Mouse (Mus musculus): ENCODE results near the gene Creld1.

The Creld1 gene

DNA sequence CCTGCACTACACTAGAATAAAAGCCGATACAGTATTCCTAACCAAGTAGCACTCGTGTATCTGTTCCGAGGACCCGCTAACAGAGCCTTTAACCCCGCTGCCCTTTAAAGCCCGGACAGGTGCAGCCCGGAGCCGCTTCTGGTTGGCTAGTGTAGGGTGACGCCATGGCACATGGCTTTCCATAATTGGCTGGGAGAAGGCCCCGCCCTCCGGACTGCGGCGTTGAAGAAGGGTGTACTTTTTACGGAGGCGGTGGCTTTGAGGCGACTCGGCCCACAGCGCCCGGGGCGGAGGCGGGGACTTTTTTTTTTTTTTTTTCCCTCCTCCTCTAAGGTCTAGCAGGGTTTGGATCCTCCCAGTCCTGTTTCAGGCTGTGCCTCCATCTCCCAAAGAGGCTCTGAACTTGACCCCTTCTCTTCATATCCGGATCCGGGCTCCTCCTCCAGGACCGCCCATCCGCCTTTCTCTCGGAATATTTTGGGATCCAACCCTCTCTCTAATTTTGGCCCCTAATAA lies at the start of gene Creld1:
TSS of gene Creld1 (plus strand) at position 198 of the 516 bp plus-strand sequence.
- in situ Hi-C loops (cut with MboI, MseI): no loop called here

DNA sequence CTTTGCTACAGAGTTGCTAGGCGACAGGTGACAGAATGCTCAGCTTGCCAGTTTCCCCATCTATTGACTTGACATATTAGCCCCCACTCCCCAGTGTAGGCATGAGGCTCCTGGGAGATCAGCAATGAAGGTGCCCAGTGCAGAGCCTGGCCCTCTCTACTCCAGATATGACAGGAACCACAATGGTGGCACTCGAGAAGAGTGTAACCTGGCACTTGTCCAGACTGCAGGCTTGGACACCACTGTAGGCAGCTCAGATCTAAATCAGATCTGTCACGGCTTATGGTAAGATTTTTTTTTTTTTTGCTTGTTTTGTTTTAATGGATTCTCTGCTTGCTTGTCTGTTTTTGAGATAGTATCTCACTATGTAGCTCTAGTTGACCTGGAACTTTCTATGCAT lies 49.4 kb upstream of the Creld1 start:
- in situ Hi-C loops (cut with MboI, MseI): no loop called here

DNA sequence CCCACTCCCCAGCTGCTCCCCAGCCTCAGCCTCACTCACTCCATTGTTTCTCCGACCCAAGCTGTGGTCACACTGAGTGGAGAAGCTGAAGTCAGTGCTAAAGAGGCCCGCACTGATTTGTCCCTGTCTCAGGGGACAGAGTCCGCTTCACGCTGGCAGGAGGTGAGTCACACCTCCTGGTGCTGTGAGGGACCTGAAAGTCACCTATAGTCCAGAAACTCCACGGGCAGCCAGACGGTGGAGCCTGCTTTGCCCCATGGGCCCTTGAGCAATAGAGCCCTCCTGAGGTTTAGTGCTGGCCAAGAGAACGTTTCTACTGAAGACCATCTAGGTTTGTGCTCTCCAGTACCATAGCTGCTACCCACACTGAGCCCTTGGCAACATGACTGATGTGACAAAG lies 48.4 kb upstream of the Creld1 start:
- in situ Hi-C loops (cut with MboI, MseI): no loop called here

DNA sequence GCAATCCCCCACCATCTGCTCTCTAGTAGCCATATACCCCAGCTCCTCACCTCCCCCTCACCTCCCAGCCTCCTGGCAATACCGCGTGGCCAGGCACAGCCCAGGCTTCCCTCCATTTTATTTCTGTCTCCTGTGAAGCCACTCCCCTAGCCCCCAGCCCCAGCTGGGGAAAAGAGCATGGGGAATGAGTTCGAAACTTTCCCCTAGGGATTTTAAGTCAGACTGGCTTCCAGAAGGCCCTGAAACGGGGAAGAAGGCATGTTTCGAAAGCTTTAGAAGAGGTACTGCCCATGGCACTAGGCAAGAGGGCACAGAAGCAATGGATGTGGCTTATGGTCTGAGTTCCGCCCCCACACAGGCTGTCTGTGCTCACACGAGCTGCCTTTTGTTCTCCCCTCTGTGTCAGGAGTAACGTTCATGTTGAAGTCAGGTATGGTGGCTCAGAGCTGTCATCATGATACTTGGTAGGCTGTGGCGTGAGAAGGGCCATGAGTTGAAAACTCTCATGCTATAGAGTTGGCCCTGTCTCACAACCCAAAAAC lies 47.4 kb upstream of the Creld1 start, which contains the start of gene Cidec:
TSS of gene Cidec (minus strand) at position 97 of the 542 bp plus-strand sequence.
- in situ Hi-C loops (cut with MboI, MseI): no loop called here

DNA sequence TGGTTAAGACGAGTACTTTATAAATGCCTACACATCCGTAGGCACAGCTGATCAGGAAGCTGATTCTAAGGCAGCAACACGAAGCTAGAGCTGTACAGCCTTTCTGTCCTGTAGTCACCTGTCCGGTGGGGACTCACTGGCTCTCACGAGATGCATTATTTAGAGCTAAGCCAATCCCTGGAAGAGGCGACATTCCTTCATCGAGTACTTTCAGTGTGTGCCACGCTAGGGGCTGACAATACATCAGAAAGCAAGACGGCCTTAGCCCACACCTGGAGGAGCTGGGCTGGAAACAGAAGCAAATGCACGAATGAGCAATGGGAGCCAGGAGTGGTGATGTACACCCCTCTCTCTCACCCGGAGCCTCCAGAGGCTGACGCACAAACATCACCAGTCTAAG lies 46.0 kb upstream of the Creld1 start:
- in situ Hi-C loops (cut with MboI, MseI): no loop called here

DNA sequence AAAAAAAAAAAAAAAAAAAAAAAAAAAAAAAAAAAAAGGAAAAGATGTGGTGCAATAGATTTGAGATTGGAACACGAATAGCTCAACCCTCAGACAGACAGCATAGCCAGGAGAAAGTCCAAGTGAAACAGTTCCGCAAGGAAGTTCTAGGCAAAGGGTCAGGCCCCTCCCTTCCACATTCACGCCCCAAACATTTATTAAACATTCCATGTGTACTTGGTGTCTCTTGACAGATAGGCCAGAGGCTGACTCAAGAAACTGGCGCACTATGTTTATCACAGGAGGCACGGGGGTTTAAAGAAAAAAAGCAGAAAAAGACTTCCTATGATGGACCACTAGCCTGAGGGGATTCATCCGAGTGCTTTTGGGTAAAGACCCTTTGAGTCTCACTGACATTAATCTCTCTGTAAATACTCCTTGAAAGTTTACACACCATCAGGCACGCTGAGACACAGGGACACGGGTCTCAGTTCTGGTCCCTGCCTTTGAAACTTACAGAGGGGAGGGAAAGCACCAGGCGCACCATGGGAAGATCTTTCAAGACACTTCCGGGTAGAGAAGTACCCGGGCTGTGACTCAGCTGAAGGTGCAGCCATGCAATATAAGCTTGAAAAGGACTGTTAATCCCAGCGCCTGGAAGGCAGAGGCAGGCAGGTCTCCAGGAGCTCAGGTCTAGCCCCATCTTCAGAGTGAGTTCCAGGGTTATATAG lies 44.2 kb upstream of the Creld1 start:
- in situ Hi-C loops (cut with MboI, MseI): no loop called here

DNA sequence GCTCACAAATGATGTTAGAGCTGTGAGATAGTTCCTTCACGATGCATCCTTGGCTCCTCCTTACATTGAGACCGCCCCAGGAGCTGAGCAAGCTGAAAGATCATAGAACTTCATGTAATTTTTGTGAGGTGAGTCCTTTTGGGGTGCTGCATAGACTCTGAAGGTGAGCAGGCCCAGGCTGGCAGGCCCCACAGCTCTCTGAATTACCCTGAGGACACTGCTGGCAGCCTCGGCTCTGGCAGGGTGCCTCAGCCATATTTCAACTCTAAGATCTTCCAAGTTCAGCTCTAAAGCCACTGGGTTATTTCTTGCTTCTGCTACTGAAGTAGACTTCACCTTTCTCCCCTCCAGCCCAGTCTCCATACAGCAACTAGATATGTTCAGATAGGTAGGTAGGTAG lies 42.4 kb upstream of the Creld1 start:
- in situ Hi-C loops (cut with MboI, MseI): loop anchor here in 1 of 2 experiments (5.0 kb wide), 2 partner anchors 87 to 632 kb away; no protein-coding TSS in a partner anchor

DNA sequence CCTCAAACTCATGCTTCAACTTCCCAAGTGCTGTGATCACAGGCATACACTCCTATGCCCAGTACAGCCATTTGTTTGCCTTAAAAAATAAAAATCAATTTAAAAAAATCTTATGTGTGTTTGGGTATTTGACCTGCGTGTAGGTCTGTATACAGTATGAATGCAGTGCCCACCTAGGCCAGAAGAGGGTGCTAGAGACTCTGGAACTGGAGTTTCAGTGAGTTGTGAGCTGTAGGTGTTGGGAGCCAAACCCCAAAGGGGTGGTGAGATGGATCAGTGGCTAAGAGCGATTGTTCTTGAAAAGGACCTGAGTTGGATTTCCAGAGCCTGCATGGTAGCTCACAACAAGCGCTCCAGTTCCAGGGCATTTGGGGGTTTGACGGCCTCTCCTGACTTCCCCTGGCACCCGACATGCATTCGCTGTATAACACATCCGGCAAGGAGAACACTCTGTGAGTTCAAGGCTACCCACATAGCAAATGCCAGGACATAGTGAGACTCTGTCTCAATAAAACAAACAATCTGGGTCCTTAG lies 41.9 kb upstream of the Creld1 start:
- in situ Hi-C loops (cut with MboI, MseI): loop anchor here in 1 of 2 experiments (5.0 kb wide), 2 partner anchors 86 to 631 kb away; no protein-coding TSS in a partner anchor

DNA sequence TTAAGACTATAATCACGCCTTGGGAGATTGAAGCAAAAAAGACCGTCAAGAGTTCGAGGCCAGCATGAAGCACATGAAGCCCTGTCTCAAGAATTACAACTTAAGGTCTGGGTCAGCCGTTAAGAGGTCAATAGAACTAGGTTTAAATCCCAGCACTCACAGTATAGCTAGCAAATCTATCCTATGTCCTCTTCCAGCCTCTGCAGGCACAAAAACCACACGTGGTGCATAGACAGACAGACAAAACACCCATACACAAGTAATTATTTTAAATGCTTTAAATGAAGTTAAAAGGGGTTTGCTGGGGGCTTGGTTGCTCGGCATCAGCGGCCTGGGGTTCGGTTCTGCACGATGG lies 41.0 kb upstream of the Creld1 start:
- in situ Hi-C loops (cut with MboI, MseI): loop anchor here in 1 of 2 experiments (5.0 kb wide), 2 partner anchors 85 to 630 kb away; no protein-coding TSS in a partner anchor

DNA sequence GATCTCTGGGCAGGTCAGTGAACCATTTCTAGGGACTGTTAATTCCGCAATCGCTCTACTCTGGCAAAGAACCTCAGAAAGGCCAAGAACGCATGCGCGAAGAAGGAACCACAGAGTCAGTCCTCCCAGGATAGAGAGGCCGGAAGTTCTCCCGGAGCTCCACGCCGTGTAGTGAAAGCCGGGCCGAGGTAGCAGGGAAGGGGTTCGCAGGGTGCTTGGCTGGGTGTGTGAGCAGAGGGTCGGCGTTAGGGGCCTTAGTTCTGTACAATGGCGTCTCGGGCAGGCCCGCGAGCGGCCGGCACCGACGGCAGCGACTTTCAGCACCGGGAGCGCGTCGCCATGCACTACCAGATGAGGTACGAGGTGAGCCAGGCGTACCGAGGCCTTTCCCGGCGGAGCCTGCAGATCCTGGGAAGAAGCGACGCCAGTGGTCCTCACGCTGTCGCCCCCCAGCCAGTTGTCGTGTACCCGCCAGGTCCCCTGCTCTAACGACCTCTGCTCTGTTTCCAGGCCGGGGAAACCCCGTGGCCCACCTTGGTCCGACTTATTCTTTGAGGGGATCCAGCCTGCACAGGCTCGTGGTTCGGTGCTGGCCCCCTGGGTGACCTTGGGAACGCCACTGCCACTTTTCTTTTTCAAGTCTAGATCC lies 40.5 kb upstream of the Creld1 start, which contains the start of gene Jagn1:
TSS of gene Jagn1 (plus strand) at position 128 of the 649 bp plus-strand sequence.
- in situ Hi-C loops (cut with MboI, MseI): loop anchor here in 1 of 2 experiments (5.0 kb wide), 2 partner anchors 85 to 630 kb away; no protein-coding TSS in a partner anchor

DNA sequence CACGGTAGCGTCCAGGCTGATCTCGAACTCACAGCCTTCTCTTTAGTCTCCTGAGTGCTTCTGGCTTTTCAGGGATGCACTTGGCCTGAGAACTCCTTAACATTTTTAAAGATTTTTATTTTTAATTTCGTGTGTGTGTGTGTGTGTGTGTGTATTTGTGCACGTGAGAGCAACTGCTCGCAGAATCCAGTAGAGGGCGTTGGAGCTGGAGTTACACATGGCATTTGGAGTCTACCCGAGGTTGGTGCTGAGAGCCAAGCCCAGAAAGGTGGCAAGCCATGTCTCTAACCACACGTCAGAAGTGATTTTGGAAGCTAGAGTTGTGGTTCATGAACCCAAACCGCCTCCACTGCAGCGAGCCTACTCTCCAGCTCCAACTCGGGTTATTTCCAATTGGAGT lies 40.0 kb upstream of the Creld1 start:
- in situ Hi-C loops (cut with MboI, MseI): loop anchor here in 1 of 2 experiments (5.0 kb wide), 2 partner anchors 84 to 629 kb away; no protein-coding TSS in a partner anchor

DNA sequence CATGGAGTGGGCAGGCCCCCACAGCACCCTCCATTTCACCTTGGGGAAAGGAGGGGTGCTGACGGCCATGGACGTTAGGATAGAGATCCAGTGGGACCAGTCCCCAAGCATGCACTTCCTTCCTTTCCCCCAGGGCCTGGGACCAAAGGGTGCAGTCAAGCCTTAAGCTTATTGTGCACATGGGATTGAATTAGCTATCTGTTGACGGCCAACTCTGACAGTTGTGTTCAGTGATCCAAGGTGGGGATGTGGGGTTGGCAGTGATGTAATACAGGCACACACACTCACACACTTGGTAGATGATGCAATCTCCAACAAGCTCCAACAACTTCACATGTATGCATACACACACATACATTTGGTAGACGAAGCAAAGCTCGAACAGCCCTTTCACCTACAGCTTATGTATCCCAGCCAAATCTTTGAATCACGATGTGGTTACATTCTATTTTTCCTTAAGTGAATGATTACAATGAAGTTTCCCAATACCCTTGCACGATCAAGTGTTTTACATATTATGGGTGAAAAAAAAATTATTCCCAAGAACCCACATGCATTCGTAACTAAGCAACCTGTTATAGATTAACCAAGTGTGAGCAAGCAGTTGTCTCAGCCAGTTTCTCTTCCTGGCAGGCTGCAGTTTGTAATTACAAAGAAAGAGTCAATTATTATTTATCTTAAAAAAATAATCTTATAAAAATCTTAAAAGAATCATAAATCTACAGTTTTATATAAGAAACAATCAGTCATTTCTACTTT lies 38.7 kb upstream of the Creld1 start:
- in situ Hi-C loops (cut with MboI, MseI): loop anchor here in 1 of 2 experiments (5.0 kb wide), 2 partner anchors 83 to 628 kb away; no protein-coding TSS in a partner anchor

DNA sequence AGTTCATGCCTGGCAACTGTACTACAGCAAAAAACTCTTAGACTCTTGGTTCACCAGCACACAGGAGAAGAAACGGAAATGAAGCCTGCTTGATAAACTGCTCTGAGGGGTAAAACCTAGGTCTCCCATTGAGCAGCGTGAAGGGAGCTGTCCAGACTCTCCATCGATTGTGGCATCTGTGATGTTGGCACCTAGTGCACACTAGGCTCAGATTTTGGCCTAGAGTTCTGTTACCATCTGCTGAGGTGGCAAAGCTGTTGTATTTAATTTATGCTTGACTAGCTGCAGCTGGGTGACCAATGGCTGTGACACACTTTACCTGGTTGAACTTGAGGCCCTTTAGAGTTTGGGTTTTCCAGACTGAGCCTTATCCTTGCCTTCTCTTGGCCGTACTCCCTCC lies 35.5 kb upstream of the Creld1 start:
- in situ Hi-C loops (cut with MboI, MseI): no loop called here

DNA sequence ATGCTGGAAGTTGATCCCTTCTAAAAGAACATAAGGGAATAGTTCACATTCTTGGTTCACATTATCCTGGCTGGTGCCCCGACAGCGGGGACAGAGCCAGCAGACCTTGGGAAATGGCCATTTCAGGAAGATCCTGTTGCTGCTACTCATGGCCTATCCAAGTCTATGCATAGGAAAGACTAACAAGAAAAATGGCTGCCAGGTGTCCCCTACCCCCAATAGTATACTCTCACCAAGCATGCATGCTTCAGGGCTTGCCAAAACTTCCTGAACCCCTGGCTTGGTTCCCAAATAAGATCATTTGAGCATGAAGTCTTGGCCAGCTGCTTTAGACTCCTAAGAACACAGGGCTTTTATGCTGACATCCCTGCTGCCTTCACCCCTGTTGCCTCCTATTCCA lies 31.3 kb upstream of the Creld1 start:
- in situ Hi-C loops (cut with MboI, MseI): no loop called here

DNA sequence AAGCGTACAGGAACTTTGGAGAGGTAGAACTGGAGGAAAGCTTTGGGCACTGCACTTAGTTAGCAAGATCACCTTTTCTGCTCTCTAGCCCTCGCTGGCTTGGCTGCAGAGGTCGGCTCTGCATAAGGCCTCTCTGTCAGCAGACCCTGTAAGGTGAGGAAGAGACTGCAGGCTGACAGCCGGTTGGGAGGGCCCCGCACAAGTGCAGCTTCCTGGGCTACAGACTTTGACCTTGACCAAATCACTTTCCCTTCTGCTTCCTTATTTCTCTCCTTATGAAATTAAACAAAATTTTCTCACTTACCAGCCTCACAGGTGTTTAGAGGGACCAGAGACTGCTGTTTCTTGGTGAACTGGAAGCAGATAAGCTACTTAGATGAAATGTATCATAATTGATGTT lies 28.1 kb upstream of the Creld1 start:
- in situ Hi-C loops (cut with MboI, MseI): no loop called here

DNA sequence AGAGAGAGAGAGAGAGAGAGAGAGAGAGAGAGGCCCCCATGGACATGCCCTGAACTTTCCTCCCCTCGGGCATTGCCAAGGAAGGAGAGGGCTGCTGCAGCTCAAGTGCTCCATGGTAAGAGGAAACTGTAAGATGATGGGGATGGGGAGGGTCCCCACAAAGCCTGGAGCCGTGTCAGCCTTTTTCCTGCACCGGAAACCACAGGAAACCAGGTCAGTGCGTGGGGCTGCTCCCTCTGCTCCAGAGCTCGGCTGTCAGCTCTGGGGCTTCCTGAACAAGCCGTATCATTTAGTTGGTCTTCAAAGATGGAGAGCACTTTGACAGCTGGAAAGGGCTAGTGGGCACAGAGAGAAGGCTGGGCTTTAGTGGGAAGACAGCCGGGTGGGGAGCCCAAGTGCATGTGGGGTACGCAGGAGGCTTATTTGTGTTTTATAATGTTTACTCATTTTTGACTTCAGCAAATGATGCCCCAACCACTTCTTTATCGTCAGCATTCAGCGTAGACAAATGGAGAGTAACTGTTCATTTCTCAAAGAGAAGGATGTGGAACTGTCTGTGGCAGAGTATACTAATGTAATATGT lies 25.1 kb upstream of the Creld1 start, which contains the start of gene Il17re:
TSS of gene Il17re (plus strand) at position 533 of the 583 bp plus-strand sequence.
- in situ Hi-C loops (cut with MboI, MseI): no loop called here

DNA sequence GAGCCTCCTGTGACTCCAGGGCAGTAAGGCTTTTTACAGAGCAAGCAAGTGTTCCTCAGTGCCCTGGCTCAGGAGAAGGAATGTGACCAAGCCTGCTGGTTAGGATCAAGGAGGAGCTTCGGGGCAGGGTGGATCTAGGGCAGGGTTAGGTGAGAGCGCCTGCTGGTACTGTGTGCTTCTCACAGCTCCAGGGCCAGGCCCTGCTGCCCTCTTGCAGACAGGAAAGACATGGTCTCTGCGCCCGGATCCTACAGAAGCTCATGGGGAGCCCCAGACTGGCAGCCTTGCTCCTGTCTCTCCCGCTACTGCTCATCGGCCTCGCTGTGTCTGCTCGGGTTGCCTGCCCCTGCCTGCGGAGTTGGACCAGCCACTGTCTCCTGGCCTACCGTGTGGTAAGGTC lies 24.5 kb upstream of the Creld1 start:
- in situ Hi-C loops (cut with MboI, MseI): no loop called here

DNA sequence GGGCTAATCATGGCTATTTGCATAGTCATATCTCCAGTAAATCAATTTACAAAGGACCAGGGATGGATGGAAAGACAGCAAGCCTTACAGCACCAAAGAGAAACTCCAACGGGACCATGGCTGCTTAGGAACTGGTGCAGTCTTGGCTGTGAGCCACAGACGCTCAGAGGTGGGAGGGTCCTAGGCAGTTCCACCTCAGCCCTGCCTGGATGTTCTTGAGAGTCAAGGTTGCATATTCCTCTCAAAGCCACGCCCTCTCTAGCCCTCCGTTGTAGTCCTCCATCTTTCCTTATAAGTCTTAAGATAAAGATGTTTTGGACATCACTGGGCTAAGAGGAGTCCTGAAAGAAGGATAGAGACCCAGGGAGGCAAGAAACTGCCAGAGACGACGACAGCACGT lies 19.1 kb upstream of the Creld1 start:
- in situ Hi-C loops (cut with MboI, MseI): no loop called here

DNA sequence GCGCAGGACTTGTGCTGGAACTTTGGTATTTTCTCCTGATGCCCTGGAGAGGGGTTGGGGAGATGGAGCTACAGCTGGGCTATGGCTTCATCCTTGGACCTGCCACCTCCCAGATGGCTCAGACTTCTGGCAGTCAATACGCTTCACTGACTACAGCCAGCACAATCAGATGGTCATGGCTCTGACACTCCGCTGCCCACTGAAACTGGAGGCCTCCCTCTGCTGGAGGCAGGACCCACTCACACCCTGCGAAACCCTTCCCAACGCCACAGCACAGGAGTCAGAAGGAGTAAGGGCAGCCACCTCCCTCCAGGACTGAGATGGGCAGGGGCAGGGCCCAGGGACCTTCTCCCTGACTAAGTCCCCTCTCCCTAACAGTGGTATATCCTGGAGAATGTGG lies 17.5 kb upstream of the Creld1 start:
- in situ Hi-C loops (cut with MboI, MseI): no loop called here

DNA sequence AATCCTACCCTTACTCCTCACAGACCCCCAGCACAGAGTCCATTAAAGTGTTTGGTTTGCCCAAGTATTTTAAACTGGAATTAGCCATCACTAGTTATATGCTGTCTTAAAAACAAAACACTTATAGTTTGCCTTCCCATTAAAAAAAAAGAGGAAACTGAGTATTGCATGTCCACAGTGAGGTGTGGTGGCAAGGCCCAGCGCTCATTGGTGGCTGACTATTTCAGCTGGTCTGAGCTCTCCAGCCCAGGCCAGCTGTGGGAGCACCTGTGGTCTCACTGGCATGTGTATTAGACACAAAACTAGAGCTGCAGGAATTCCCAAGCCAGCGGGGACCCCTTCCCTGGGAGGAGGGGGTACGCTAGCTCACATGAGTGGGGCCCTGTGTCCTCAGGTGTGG lies 14.6 kb upstream of the Creld1 start:
- in situ Hi-C loops (cut with MboI, MseI): no loop called here

DNA sequence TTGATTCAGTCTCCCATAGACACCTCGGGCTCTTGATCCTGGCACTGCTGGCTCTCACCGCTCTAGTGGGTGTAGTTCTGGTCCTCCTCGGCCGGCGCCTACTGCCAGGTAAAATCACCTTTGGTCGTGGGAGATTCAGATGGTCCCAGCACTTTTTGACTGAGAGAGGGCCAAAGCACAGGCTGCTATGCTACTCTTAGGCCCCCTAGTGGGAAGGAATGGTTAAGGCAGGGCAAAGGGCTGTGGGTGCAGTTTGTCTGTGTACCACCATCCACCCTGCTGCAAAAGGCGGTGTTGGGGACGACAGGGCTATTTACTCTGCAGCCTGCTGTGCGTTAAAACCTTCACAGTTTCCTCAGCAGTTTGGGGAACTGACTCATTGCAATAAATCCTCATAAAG lies 14.1 kb upstream of the Creld1 start:
- in situ Hi-C loops (cut with MboI, MseI): no loop called here
